In the genomic region with DNA sequence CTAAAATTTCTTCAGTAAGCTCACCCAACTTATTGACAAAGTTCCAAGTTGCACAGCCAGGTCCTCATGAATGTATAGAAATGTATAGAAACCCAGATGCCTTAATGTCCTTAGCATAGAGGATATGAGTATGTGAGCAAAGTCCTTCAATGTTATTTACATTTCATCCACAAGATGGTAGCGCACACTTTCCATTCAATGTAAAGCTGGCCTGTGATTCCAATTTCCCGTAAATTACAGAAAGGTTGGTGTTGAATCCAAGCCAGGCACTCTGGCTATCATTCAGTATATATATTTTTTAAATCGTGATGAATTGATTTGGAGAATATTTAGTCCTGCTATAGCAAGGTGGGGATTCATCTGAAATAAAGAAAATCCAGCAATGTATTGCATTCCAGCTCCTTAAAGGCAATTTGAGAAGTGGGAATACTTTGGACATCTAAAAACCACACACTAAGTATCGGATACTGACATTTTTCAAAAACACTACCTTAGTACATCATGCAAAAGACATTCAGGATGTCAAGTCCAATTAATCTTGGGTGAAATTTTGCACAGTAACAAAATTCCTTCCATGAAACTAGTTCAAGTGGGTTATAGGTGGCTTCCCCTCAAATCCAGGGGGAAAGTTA, we compare ENCODE assay signal across 15 mouse cellular contexts.
DNase-seq lines count a peak whose midpoint lies in the region; ATAC-seq lines count a peak whose summit lies in the region.
"Had no signal": no experiment of that assay in that cellular context is flagged by ENCODE, and none has a peak within 500 bp of the region (broad histone marks: within the 10 kb centered on the region; RNA-seq: fewer than 3 reads in every experiment).

No protein-coding gene starts in this region.

- DNase-seq in embryonic facial prominence, embryonic 11.5 days (ENCODE audit: low spot score) = peak; percentile 66
- no peak for DNase-seq in embryonic facial prominence, embryonic 10.5 days (ENCODE audit: low spot score)
- DNase-seq in left cerebral cortex, postnatal 14 days (ENCODE audit: low spot score in 2 of 2) = peak; percentile 9 to 11
- DNase-seq in left cerebral cortex, adult 18-20 months (ENCODE audit: low spot score in 2 of 2) = no peak
- peak; percentile 9 for DNase-seq in 416B (ENCODE audit: low read depth)
- DNase-seq in layer of hippocampus, adult 11-12 months (ENCODE audit: low spot score) = no peak
- DNase-seq: adrenal gland, postnatal 10 days; cerebellum, adult 18-20 months; gastrocnemius, postnatal 10 days; kidney, adult 2 months; layer of hippocampus, postnatal 36 days; lung, adult 2 months had no signal

- H3K4me1 ChIP-seq in embryonic facial prominence, embryonic 11.5 days (ENCODE audit: control insufficient read depth, insufficient read depth, low read length) = no peaks in the 10 kb centered on the region
- H3K4me1 ChIP-seq in embryonic facial prominence, embryonic 10.5 days = no peaks in the 10 kb centered on the region
- H3K4me1 ChIP-seq in embryonic facial prominence, embryonic 12.5 days = no peaks in the 10 kb centered on the region
- H3K4me1 ChIP-seq in kidney, embryonic 14.5 days (ENCODE audit: control insufficient read depth, insufficient read depth, low read length) = no peaks in the 10 kb centered on the region

- no peak overlapping the region for H3K9ac ChIP-seq in embryonic facial prominence, embryonic 11.5 days (replicated peaks; ENCODE audit: low read length)
- H3K9ac ChIP-seq in embryonic facial prominence, embryonic 12.5 days = no peak overlapping the region
- H3K9ac ChIP-seq in kidney, embryonic 14.5 days (ENCODE audit: low read depth, low read length) = no peak overlapping the region

- no peak overlapping the region for H3K4me3 ChIP-seq in embryonic facial prominence, embryonic 11.5 days (ENCODE audit: low read depth, low read length)
- no peak overlapping the region for H3K4me3 ChIP-seq in embryonic facial prominence, embryonic 10.5 days
- no peak overlapping the region for H3K4me3 ChIP-seq in embryonic facial prominence, embryonic 12.5 days
- H3K4me3 ChIP-seq in kidney, embryonic 14.5 days (ENCODE audit: low read length) = no peak overlapping the region
- H3K4me3 ChIP-seq: erythroblast, embryonic 14.5 days had no signal

- H3K27me3 ChIP-seq in embryonic facial prominence, embryonic 11.5 days (ENCODE audit: control insufficient read depth, insufficient read depth, low read length) = no peaks in the 10 kb centered on the region
- no peaks in the 10 kb centered on the region for H3K27me3 ChIP-seq in embryonic facial prominence, embryonic 10.5 days (replicated peaks; ENCODE audit: low read depth, poor library complexity, severe bottlenecking)
- no peaks in the 10 kb centered on the region for H3K27me3 ChIP-seq in embryonic facial prominence, embryonic 12.5 days
- H3K27me3 ChIP-seq in kidney, embryonic 14.5 days (ENCODE audit: control insufficient read depth, insufficient read depth, low read length) = no peaks in the 10 kb centered on the region

- H3K36me3 ChIP-seq in embryonic facial prominence, embryonic 11.5 days (replicated peaks; ENCODE audit: control insufficient read depth, insufficient read depth, low read depth, low read length) = no peaks in the 10 kb centered on the region
- no peaks in the 10 kb centered on the region for H3K36me3 ChIP-seq in embryonic facial prominence, embryonic 10.5 days (replicated peaks)
- no peaks in the 10 kb centered on the region for H3K36me3 ChIP-seq in embryonic facial prominence, embryonic 12.5 days
- H3K36me3 ChIP-seq in kidney, embryonic 14.5 days (ENCODE audit: control insufficient read depth, insufficient read depth, low read length) = no peaks in the 10 kb centered on the region

- intact Hi-C loops in left cerebral cortex, postnatal 14 days (cut with DNase I) = no loop called here

- 57% methylated on average over 4 of the region's 4 CpGs for WGBS in embryonic facial prominence, embryonic 11.5 days
- WGBS in embryonic facial prominence, embryonic 10.5 days = 63% methylated on average over 4 of the region's 4 CpGs
- WGBS in embryonic facial prominence, embryonic 12.5 days = 53% methylated on average over 4 of the region's 4 CpGs
- 69% methylated on average over 4 of the region's 4 CpGs for WGBS in kidney, embryonic 14.5 days

- no peaks in the 10 kb centered on the region for H3K9me3 ChIP-seq in embryonic facial prominence, embryonic 11.5 days (replicated peaks; ENCODE audit: control insufficient read depth, low read length)
- no peaks in the 10 kb centered on the region for H3K9me3 ChIP-seq in embryonic facial prominence, embryonic 10.5 days
- H3K9me3 ChIP-seq in embryonic facial prominence, embryonic 12.5 days = no peaks in the 10 kb centered on the region
- no peaks in the 10 kb centered on the region for H3K9me3 ChIP-seq in kidney, embryonic 14.5 days (ENCODE audit: control insufficient read depth, low read length)

- H3K27ac ChIP-seq in embryonic facial prominence, embryonic 11.5 days (replicated peaks; ENCODE audit: low read depth, low read length) = no peak overlapping the region
- H3K27ac ChIP-seq in embryonic facial prominence, embryonic 10.5 days (replicated peaks) = no peak overlapping the region
- no peak overlapping the region for H3K27ac ChIP-seq in embryonic facial prominence, embryonic 12.5 days
- H3K27ac ChIP-seq in kidney, embryonic 14.5 days (ENCODE audit: low read depth, low read length) = no peak overlapping the region

- H3K4me2 ChIP-seq in embryonic facial prominence, embryonic 11.5 days (ENCODE audit: low read depth, low read length) = no peak overlapping the region
- no peak overlapping the region for H3K4me2 ChIP-seq in embryonic facial prominence, embryonic 12.5 days (replicated peaks)
- H3K4me2 ChIP-seq in kidney, embryonic 14.5 days (replicated peaks; ENCODE audit: low read depth, low read length) = no peak overlapping the region

- ATAC-seq in embryonic facial prominence, embryonic 11.5 days (replicated peaks; ENCODE audit: insufficient number of reproducible peaks, low FRiP score, low TSS enrichment, low read depth) = no peak
- 0 out of 2 replicates have a peak, but pooled peaks have one; percentile 47 for ATAC-seq in embryonic facial prominence, embryonic 12.5 days (ENCODE audit: insufficient number of reproducible peaks, insufficient read depth, low FRiP score, low TSS enrichment)
- no peak for ATAC-seq in kidney, embryonic 14.5 days (ENCODE audit: low FRiP score, low TSS enrichment)

Comparison
In these comparisons a context has a peak if more than half of its experiments do, and no peak if none do; other contexts are left out.
1. DNase-seq: peak in embryonic facial prominence, embryonic 11.5 days (single experiment), left cerebral cortex, postnatal 14 days (2 of 2) and 416B (single experiment); none in embryonic facial prominence, embryonic 10.5 days (single experiment), left cerebral cortex, adult 18-20 months (0 of 2) and layer of hippocampus, adult 11-12 months (single experiment).